Mouse (Mus musculus) cerebellum, postnatal 10 days (tissue): Measurements from ENCODE around the gene Insm1.

Source experiments
- DNase-seq, 2 experiments: peaks; one replicate each; pipeline ENCODE4 v3.0.0; 2021; ENCODE audit warnings: mixed read lengths in 2 of 2

Insm1 gene

DNA sequence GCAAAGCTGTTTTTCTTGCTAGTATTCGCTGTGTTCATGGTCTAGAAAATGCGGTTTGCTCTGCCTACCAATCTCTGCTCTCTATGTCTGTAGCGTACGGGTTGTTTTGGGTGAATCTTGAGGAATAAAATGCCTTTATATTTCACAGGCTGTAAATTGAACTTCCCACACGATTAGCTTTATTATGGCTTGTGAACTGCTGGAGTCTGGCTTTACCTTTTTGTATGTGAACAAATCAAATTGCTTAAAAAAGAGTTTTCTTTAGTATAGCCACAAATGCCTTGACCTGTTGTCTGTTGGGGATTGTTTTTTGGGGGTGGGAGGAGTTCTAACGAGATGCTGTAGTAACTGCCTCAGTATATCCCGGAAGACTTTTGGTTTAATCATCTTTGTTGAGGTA is 2.4 kb downstream of the Insm1 start:
- DNase-seq, result peak in 1 of 2 experiments; percentile 42

DNA sequence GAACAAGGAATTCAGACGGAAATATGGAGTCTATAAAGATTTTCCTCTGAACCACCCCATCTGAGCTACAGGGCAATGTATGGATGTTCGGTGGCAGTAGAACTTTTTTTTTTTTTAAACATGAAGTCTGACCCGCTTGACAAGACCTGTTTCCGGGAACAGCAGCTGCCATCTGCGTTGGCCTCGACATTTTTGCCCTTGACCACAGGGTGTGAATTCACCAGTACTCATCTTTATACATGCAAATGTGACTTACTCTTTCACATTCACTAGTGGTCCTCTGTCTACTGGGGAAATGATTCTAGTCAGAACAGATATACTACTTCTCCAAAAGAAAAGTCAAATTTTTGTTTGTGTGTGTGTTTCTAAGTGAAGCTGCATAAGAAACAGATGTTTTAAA is 4.1 kb downstream of the Insm1 start:
- peak; percentile 40 to 44 for DNase-seq

DNA sequence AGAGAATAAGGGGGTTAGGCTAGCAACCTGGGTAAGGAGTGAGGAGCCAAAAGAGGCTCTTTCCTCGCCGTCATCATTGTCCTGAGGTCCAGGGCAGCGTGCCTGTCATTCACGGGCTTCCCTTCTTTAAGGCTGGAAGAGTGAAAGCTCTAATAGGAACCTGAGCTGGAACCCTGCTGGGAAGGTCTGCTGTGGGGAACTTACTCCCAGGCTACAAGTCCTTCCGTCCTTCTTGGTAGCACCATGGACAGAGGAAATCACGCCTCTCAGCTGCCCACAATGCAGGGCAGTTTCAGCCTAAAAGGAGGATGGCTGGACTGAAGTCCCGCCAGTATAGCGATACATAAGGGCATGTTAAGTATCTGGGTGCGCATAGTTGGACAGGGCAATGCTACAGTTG is 4.8 kb downstream of the Insm1 start:
- DNase-seq, result peak; percentile 69 to 72

DNA sequence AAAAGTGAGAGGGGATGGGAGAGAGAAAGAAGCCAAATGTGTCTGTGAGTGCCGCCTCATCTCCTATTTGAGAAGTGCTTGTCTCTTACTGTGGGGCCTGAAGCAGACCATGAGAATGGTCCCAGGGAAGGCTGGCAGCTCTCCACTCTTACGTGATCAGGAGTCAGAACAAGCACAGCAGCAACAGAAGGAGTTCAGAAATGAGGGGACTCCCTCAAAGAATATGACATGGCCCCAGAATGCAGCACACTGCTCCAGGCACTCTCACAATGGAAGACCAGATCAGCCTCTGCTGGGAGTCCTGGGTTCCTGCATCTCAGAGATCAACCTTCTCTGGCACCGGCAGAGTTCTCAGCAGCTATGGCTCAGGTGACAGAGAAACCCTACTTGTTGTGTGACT is 5.9 kb downstream of the Insm1 start:
- DNase-seq, result peak; percentile 71 to 77

DNA sequence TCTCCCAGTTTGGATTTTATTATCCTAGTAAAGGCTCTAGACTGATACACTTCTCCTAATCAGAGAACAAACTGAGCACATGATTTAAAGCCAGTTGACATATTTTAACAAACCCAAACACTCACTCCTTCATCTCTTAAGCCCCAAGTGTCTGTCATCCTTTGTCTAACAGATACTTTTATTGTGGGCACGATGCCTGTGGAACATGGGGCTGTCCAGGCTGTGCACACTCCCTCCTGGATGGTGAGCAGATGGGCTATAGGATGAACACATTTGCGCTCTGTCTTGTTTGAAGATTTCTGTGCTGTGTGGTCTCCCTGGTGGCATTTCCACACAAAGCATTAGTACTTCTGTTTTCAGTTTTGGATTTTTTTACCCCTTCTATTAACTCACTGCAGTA is 6.7 kb downstream of the Insm1 start:
- DNase-seq, result peak; percentile 50 to 60

- no peak for DNase-seq
These were observed 9.8 kb downstream of the Insm1 start for GRCm38 (mm10) chr2:146231485-146231884.

DNA sequence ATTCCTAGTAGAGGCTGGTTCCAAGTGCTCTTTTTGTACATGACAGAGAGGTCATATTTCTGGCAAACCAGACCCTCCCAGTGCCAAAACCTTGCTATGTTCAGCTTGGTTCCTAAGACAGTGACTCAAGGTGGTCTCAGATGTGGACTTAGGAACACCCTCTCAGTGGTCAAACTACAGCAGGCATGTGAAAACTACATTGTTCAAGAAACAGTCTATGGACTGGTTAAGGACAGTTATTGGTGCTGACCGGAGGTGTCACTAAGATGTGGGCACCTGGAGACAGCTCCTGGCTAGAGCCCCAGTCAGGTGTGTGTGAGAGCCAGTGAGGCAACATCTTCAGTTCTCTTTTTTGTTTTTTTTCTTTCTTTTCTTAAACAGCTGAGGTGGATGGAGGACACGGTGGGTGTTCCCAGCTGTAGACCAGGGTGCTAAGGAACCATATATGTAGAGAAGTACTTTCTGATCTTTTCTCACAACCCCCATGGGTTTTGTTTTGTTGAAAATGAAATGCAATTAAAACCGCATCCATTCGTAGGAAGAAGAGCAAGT is 17.6 kb downstream of the Insm1 start:
- no peak for DNase-seq

DNA sequence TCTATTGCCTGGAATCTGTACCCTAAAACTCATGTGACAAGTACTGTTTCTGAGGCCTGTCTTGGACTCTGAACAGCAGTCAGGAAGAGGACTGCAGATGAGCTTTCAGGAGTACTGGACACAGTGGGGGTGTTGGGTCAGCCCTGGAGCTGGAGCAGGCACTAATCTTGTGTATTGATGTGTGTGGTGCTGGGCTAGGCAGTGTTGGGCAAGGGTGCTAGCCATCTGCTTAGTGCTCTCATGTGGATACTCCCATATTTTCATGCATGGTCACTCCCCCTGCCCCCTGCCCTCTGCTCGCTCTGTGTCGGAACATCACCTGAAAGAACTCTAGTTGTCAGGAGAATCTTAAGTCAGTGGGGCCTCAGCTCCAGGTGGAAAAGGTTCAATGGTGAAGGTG is 22.3 kb downstream of the Insm1 start:
- DNase-seq, result peak in 1 of 2 experiments; percentile 46

DNA sequence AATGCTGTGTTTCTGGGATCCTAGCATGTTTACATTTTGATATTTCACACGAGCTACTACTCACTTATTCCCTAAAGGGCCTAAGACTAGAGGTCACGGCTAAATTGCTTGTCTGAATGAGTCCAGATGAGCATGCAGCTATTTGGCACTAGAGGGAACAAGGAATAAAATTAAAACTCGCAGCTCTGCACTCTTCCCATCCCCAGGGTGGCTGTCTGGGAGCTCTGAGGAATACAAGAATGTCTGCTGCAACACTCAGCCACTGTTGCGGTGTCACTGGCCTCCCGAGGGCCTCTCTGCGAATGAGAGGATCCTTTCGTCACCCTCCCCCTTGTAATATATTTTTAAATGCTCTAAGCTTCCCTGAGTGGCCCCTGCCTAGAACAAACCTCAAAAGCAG is 23.7 kb downstream of the Insm1 start:
- DNase-seq, result no peak

GRCm38 (mm10) chr2:146246409-146247075 is 24.8 kb downstream of the Insm1 start:
- DNase-seq, result no peak

GRCm38 (mm10) chr2:146247576-146247975 is 25.9 kb downstream of the Insm1 start:
- no peak for DNase-seq

GRCm38 (mm10) chr2:146249033-146249432 is 27.3 kb downstream of the Insm1 start:
- DNase-seq, result no peak

DNA sequence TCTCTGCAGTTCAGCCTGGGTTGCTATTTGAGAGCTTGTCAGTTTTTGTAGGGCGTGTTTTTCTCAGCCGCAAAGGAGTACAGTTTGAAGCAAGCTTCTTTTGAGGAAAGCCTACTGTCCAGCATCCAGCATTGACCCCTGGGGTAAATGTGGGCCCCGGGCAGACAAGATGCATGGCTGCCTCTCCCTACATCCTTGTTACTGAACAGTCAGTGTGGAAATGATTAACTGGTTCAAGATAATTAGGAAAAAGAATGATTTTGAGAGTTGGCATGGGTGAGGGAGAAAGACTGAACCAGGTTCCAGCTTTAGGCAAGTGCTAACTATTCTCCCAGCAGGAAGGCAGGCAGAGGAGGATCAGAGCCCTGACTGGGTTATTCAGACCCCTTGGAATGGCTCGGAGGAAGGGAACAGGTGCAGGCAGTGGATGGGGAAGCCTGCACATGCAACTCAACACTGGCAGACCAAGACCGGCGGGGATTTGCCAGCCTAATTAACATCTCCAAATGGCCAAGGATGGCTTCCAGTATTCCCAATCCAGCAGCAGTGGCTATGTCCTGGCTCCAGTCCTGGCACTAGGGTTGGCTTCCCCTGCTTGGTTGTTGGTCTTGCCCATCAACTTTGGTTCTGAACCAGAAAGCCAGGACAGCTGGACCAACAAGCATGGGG is 28.6 kb downstream of the Insm1 start:
- peak; percentile 85 to 91 for DNase-seq

- no peak for DNase-seq
These were observed 32.7 kb downstream of the Insm1 start for GRCm38 (mm10) chr2:146254387-146254786.

DNA sequence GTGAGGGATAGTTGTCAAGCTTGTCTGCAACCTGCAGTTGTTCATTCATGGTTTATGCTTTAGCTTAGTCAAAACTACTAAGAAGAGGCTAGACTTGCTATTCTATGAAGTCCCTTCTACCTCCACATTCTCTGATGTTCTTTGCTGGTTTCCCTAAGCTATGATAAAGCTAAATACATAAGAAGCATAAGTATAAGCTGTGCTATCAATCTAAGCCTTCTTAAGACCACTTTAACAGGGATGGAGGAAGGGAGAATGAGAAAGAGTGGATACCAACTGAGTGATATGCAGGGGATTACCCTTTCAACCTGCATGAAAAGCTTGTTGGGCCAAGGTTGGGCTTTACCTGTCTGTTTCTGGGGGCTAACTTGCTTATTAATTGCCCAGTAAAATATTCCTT is 33.9 kb downstream of the Insm1 start:
- DNase-seq, result no peak

DNA sequence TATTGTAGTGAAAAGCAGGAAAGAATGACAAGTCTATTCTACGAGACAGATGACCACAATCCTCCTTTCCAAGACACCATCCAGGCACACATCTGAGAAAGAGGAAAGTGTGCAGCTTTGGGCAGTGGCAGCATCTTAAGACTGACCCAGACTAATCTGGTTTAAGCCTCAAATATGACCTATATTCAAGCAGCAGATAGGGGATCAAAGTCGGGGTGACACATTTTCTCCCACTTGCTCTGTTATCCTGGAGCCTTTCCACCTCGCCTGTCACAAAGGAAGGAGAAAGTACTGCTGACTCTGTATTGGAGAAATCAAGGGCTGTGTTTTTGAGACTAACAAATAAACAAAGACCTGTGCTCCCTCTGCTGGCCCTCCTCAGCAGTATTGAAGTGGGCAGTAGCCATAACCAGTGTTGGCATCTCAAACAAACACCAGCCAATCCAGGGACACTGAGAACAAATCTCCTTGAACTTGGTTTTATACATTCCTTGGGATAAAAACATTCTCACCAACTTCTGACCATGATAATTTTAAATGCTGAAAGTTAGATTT is 34.7 kb downstream of the Insm1 start:
- DNase-seq, result peak; percentile 87 to 89

DNA sequence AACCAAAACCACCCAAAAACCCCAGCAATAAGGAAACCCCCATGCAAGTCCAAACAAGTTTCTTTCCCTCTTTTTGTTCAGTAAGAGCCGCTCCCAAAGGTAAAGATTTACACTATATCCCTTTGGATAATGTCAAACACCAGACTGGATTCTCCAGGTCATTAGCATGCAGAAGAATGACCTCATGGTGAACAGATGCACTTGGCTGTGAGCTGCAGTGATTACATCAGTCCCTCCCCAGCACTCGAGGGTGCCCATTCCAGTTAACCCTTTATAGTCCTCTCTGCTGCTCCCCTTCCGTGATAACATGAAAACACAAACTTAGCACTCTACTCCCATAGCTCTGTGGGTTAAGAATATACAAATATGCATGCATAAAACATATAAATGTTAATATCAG is 35.3 kb downstream of the Insm1 start:
- peak; percentile 69 to 75 for DNase-seq

GRCm38 (mm10) chr2:146257609-146258008 is 35.9 kb downstream of the Insm1 start:
- no peak for DNase-seq

GRCm38 (mm10) chr2:146258736-146259469 is 37.2 kb downstream of the Insm1 start:
- DNase-seq, result peak; percentile 73 to 79

DNA sequence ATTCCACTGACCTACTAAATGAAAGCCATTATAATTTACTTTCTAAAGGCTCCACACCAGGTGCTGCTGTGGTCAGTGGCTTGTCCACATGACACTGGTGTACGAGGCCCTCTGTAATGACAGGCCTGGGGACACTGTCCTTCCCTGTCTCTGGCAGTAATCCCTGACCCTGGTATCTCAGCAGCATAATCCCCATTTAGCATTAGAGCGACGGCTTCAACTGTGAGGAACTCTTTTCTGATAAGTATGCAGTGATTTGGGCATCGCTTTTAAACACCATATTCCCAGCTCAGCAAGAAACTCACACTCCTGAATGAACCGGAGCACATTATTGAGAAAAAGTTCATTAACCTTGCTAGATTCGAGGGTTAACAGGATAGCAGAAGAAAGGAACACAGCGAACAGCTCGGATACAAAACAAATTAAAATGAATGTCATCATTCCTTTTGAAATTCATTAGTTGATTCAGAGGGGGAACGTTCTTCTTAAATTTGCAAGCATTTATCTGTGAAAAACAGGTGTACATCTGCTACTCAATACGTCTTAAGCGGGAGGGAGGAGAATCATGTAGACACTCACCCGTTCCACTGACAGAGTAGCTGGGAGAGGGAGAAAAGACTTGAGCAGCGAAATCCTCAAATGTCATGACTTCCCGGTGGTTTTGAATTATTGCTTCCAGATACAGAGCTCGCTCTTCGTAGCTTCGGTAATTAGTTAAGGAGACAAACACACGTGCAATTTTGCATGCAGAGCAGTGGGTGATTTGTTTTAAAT is 38.3 kb downstream of the Insm1 start:
- DNase-seq, result peak in 1 of 2 experiments; percentile 50

- no peak for DNase-seq
These were observed 39.4 kb downstream of the Insm1 start for GRCm38 (mm10) chr2:146261146-146261545.

DNA sequence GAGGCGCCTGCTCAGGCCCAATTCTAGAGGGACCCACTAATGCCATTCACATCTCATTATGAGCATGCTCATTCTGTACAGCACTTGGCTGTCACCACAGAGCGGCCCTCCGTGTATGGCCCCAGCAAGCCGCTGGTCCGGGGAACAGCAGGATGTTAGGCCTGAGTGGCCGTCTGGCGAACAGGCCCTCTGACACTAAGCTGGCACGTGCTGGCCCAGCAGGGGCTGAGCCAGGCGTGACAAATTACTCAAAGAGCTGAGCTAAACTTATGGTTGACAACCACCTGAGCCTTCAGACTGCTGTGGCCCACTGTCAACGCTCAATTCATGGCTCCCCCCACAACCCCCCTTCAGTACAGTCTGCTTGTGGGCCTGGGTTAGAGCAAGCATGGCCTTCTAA is 40.5 kb downstream of the Insm1 start:
- DNase-seq, result peak; percentile 77 to 89
